Mouse (Mus musculus) kidney, adult 9 months (tissue): ENCODE measurements at regions not wholly inside any gene's neighbourhood (a gene's known extent, or its start where the extent isn't known, plus 50 kb on each side); places are given as distances from the start of the nearest gene placed in this dataset.
"Not testable (repeated sequence)": the region's sequence is repeated elsewhere in the genome, so short reads cannot be mapped to it uniquely, and the experiment has no call there.

Source experiments
- DNase-seq: peaks from one replicate; pipeline ENCODE4 v3.0.0; 2022

GRCm38 (mm10) chr2:129883417-129883816, 83.1 kb downstream of the Stk35 start:
- no peak for DNase-seq

DNA sequence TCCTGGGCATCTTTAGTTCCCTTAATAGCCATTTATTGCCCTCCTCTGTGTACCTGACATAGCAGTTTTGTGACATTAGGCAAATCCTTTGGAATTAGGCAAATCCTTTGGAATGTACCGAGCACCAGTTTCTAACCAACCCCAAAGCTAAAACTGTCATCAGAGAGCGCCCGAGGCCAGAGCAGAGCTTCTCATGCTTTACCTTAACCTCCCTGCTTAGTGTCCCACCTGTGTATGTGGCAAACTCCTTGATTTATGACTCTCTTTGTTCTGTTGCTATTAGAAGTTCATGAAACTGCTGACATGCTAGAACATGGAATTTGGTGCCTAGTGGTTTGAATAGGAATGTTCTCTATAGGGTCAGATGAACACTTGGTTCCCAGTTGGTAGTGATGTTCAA, 84.0 kb downstream of the Stk35 start:
- DNase-seq: no peak

GRCm38 (mm10) chr2:129885536-129885935, 85.2 kb downstream of the Stk35 start:
- DNase-seq: no peak

DNA sequence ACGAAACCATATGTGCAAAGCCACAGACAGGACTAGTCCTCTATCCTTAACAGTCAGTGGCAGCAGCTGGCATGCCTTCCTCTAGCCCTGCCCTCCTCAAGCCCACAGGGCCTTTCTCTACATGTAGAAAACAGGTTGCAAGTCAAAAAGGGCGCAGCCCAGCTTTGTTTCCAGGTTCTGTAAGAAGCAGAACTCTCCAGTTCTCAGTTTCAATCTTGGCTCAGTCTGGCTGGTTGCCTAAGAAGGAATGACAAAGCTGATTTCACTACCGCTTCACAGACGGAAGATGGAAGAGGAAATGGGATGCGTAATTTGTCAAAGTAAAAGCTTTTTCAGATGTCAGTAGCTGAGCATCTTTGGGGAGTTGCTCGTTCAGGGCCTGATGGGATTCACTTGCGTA, 92.9 kb downstream of the Stk35 start:
- DNase-seq: peak; percentile 30

- no peak for DNase-seq
Observed at GRCm38 (mm10) chr2:129893832-129894231, 93.5 kb downstream of the Stk35 start.

- DNase-seq: no peak
Observed at GRCm38 (mm10) chr2:129894906-129895305, 94.6 kb downstream of the Stk35 start.

DNA sequence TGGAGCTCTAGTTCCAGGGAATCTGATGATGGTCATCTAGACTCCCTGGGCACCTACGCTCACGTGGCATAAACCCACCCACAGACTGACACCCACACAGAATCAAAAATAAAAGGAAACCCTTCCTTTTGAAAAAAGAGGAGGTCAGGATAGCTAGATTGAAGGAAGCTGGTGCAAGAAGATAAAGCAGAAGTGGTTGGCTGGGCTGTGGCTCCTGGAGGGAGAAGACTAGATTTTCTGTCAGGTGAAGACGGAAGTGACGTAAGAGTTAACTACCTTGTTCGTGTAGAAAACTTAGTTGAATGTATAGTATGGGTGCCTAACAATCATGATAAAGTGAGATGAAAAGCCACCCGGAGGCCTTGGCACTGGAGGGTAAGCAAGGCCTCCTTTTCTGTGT, 95.1 kb downstream of the Stk35 start:
- no peak for DNase-seq

GRCm38 (mm10) chr2:129896696-129897095, 96.4 kb downstream of the Stk35 start:
- DNase-seq: no peak

GRCm38 (mm10) chr2:129903383-129904135, 103.2 kb downstream of the Stk35 start:
- no peak for DNase-seq

DNA sequence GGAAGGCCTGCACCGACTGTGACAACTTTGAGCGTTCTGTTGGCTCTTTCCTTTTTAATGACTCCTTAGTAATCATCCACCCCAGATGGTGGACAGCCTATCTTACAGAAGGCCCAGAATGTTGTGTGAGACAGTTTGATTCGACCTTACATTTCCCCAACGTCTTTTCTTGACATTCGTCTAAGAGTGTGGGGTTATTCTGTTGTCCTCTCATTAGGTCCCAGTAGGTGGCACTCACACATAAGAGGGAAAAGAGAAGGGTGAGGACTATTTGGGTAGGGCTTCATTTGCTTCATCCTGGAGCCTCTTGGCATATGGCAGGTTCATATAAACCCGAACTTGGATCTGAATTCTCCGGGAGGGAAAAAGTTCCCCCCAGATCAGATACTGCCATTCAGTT, 104.4 kb downstream of the Stk35 start:
- DNase-seq: peak; percentile 40

DNA sequence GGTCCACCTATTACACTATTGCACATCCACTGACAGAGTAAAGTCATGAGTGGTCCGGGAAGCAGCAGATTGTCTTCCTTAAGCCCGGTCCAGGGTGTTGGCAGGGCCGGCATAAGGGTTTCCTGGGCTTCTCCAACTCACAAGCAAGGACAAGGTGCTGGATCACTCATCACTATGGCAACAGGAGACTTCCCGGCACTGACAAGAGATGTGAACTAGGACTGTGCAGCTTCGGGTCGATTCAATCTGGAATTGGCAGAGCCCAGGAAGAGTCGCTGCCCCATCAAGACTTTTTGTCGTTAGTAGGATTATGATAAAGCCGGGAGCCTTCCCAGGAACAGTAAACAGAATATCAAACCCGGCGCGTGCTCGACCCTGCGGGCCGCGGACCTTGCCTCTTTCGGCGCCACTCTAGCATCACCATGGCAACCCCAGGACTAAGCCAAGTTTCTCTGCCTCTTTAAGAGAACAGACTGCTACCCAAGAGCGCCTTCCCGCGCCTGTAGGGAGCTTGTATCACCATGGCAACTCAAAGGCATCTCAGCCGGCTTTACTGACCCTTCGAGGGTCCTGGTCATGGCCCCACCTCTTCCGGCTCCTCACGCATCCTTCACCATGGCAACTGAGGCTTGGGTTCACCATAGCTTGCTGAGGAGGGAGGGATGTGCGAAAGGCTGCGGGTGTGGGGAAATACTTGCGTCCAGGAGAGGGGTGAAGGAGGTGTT, 103.3 kb upstream of the Tgm3 start:
- DNase-seq: peak; percentile 31

DNA sequence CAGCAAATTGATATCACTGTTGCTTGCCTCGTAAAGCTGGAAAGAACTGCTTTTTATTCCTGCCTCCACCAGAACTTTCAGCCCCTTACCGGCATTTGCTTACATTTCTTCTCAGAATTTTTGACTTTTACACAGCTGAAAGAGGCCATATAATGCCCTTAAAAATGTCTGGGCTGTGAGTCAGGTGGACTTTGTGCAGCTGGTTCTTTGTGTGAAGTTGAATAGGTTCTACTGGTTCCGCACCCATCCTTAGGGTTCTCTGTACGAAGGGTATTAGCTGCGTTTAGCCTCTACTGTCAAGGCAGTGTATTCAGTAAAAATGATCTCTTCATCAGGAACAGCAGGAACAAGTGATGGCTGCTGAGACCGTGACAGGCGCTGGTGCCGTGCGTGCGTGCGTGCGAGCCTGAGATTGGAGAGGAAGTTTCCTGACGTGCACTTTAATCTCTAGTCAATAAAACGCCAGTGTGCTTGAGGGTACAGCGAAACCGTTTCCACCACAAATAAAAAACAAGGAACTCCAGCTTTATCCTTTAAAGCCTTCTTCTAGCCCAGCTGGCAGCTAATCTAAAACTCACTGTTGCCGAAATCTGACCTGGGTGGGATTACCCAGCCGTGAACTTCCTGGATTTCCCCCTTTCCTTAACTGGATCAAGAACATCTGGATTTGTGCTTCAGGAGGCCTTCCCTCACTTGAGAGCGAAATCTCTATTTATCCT, 100.8 kb upstream of the Tgm3 start:
- no peak for DNase-seq

DNA sequence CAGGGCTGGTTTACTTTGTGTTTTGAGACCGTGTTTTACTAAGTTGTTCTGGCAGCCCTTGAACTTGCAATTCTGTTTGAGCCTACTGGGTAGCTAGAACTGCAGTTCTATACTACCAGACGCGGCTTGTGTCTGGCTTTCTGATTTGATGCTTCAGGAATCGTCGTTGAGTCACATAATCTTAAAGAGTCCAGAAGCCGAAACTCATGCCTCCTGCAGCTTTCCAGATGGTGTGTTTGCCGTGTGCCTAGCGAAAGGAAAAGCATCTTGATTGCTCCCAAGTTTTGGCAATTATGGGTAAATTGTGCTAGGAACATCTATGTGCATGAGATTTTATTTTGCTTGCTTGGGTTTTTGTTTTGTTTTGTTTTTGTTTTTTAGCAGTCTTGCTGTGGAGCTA, 99.6 kb upstream of the Tgm3 start:
- no peak for DNase-seq

DNA sequence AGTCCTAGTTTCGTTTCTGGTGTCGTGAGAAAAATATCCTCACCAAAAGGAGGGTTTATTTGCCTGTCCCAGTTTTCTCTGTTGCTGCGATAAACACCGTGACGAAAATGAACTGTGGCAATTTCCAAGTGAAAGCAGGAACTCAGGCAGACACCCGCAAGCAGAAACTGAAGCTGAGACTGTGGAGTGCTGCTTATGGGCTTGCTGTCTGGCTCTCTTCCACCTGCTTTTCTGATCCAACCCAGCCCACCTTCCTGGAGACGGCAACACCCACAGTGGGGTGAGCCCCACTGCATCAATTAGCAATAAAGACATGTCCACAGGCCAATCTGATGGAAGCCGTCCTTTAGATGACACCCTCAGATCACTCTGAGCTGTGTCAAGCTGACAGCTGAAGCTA, 97.9 kb upstream of the Tgm3 start:
- no peak for DNase-seq

DNA sequence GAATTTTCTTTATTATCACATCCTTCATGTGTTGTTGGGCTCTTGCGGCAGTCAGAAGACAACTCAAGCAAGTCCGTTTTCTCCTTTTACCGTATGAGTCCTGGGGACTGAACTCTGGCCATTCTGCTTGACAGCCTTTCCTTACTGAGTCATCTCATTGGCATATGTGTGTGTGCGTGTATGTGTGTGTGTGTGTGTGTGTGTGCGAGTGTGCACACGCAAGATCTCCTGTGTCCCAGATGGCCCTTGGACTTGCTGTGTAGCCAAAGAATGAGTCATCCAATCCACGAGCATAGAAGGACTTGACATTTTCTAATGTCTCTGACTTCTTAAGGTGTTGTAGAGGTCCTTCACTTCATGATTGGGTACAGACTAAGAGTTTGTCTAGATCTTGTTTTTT, 95.7 kb upstream of the Tgm3 start:
- DNase-seq: no peak

DNA sequence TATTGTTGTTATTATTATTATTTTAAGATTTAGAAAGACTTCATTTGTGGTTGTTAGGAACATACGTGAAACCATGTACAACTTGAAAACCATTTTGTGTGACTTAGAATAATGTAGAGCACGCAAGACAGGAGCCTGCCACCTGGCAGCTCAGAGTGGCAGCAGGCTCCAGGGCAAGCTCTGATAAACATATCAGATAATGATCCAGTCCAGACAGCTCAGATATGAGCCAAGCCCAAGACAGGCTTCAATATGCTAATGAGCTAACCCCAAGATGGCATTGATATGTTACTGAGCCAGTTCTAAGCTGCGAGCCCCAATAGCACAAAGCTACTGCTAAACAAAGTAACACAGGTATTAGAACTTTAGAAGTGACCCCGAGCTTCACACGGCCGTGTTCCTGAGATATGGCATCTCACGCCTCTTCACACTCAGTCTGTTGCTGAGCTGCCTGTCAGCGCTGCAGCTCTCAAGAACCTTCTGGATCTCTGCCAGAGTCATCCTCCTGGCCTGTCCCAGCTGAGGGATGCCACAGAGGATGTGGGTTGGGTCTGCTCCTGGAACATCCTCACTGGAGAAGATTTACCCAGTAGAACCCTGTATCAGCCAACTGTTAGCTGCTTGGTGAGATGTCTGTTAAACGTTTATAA, 93.9 kb upstream of the Tgm3 start:
- no peak for DNase-seq

DNA sequence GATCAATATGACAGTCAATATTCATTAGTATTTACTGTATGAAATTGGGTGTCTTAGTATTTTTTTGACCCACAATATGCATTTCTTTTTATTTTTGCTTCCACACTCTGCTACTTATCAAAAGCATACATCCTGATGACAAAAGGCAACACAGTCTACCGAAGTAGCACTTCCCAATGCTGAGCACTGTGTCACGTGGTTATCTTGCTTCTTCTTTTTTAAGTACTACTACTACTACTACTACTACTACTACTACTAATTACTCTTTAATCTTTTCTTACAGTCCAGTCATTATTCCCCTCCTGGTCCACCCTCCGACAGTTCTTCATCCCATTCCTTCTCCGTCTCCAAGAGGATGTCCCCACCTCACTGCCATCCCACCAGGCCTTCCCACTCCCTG, 92.6 kb upstream of the Tgm3 start:
- no peak for DNase-seq

DNA sequence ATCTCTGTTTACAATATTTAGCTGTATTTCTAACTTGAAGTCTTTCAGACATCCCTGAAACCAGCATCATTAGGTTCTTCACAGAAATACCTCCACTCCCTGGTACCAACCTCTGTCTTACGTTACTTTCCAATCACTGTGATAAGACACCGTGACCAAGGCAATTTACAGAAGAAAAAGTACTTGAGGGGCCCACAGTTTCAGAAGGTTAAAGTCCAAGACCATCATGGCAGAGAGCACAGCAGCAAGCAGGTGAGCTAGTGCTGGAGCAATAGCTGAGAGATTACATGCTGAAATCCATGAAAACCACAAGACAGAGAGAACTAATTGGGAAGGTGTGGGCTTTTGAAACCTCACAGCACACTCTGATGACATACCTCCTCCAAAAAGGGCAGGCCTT, 84.9 kb upstream of the Tgm3 start:
- no peak for DNase-seq

DNA sequence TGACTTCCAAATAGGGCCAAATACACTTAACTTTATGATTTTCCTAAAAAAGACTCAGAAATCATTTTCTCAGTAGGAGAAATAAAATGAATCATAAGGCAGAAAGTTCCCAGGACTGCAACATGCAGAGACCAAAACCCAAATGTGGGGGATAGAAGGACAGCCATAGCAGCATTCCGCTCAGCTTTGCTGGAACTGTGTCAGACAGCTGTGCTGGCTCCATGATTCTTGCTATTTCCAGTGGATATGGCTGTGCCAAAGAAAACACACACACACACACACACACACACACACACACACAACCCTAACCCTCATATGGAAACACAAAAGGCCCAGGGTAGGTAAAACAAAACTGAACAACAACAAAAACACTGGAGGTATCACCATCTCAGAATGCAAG, 78.6 kb upstream of the Tgm3 start:
- DNase-seq: no peak

- DNase-seq: no peak
Observed at GRCm38 (mm10) chr2:129942824-129943223, 69.3 kb upstream of the Tgm3 start.

DNA sequence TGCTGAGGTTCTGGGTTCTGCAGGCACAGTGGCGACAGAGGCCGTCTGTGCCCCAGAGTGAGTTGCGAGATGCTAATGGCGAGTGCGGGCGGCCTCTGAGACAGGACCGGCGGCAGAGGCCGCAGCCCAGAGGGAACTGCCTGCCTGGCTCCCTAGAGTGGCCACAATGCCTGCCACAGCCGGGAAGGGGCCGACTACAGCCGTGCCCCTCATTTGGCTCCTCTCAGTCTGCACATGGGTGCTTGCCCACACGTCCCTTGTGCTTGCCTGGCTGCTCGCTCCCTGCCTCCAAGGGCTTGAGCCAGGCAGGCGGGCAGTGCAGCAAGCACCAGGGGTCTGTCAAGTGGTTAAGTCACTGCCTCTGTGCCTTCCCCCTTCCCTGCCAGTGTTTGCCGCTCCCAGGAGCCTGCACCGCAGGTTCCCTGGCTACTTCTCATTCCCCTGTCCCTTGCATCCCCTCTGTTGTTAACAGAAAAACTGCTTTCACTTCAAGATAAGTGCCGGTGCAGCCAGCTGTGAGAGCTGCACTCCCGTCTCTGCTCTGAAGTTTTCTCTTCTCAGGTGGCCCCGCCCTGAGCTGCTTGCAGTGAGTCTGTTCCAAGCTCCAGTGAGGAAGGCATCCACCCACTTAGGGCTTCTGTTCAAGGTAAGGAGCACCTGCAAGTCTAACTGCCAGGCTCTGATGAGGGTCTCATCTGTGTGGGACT, 64.1 kb upstream of the Tgm3 start:
- DNase-seq: no peak

DNA sequence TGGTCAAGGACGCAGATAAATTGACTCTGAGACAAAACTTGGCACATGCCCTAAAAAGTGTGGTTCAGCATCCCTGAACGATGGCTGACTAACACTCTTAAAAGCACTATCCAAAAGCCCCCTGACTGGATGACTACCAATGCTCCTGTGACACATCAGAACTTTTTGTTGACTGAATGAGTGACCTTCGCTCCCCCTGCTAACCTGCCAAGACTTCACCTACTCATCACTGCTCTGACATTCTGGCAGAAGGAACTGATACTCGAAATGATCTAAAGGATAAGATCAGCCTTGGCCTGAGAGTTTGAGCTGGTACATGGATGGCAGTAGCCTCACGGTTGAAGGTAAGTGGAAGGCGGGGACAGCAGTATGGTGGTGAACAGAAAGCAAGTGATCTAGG, 62.4 kb upstream of the Tgm3 start:
- not testable (repeated sequence) for DNase-seq

- DNase-seq: no peak
Observed at GRCm38 (mm10) chr2:129952486-129952885, 59.7 kb upstream of the Tgm3 start.
